Mouse (Mus musculus) forebrain, embryonic 16.5 days (tissue): ENCODE results near the gene Rnf111. TPM values are rescaled to one million over a fixed set of nuclear protein-coding genes. Genes with fewer than 3 reads are reported as not detected.

Experiments
- ATAC-seq: fragments of 200-750 bp; cut with Nextera tagmentation; 2 replicates; pipeline ENCODE4 v1.8.0; 2017; ENCODE audit warnings: mild to moderate bottlenecking, moderate library complexity
- H3K27ac ChIP-seq: fragments of 300-500 bp; sonication (generic); 2 replicates; pipeline ENCODE4 v1.5.1; 2014; ENCODE audit warnings: low read length, control low read depth
- H3K27me3 ChIP-seq: fragments of 300-500 bp; sonication (generic); replicated peaks from 2 replicates; pipeline ENCODE4 v1.6.1; 2014; ENCODE audit warnings: low read length; ENCODE audit not compliant: control insufficient read depth, insufficient read depth
- H3K36me3 ChIP-seq: fragments of 300-500 bp; sonication (generic); 2 replicates; pipeline ENCODE4 v1.6.1; 2014; ENCODE audit not compliant: control insufficient read depth, insufficient read depth
- H3K4me1 ChIP-seq: fragments of 300-500 bp; sonication (generic); replicated peaks from 2 replicates; pipeline ENCODE4 v1.6.1; 2014; ENCODE audit warnings: low read length; ENCODE audit not compliant: control insufficient read depth, insufficient read depth
- H3K4me2 ChIP-seq: fragments of 300-500 bp; sonication (generic); 2 replicates; pipeline ENCODE4 v1.6.1; 2014; ENCODE audit warnings: mild to moderate bottlenecking, low read length, control low read depth
- H3K4me3 ChIP-seq: fragments of 300-500 bp; sonication (generic); replicated peaks from 2 replicates; pipeline ENCODE4 v1.5.1; 2014; ENCODE audit warnings: mild to moderate bottlenecking, low read length, control low read depth
- H3K9ac ChIP-seq: fragments of 300-500 bp; sonication (generic); replicated peaks from 2 replicates; pipeline ENCODE4 v1.6.1; 2014; ENCODE audit warnings: low read depth, low read length, control low read depth
- H3K9me3 ChIP-seq: fragments of 300-500 bp; sonication (generic); 2 replicates; pipeline ENCODE4 v1.6.1; 2016; ENCODE audit warnings: low read length; ENCODE audit not compliant: control insufficient read depth
- WGBS: fragments of 180-500 bp; shearing (Covaris S2); extraction: QIAGEN DNeasy Blood & Tissue Kit; methylation state at CpG from one replicate; pipeline ENCODE4 v1.1.7; 2014; 5-methylcytosine and 5-hydroxymethylcytosine counted together
- microRNA-seq: library from miRNA; unstranded; fragments of <30 nt; microRNA quantifications from one replicate; pipeline ENCODE4, GENCODE M21; 2017
- polyA plus RNA-seq: library from polyadenylated mRNA; unstranded; fragments of >200 nt; fragmentation: Nextera tagmentation; extraction: Ambion mirVana; gene quantifications from 2 replicates; pipeline ENCODE4 v1.2.1, GENCODE M21; 2015

Rnf111 gene
- polyA plus RNA-seq, 1 experiment from 2014 or later = 37.3 TPM

GRCm38 (mm10) chr9:70379502-70380467 lies 123.7 kb downstream of the Rnf111 start:
- 87% methylated on average over 7 of the region's 7 CpGs for WGBS
- no peak overlapping the region for H3K4me3 ChIP-seq
- H3K9me3 ChIP-seq = no peaks in the 10 kb centered on the region
- no peaks in the 10 kb centered on the region for H3K4me1 ChIP-seq
- H3K9ac ChIP-seq = no peak overlapping the region
- H3K4me2 ChIP-seq = no peak overlapping the region
- no peaks in the 10 kb centered on the region for H3K27me3 ChIP-seq
- H3K27ac ChIP-seq = no peak overlapping the region
- no peaks in the 10 kb centered on the region for H3K36me3 ChIP-seq
- no peak for ATAC-seq

Small RNA genes lying within 50 kb of the gene (microRNA-seq; reads per million reads assigned to microRNA genes)
- 5.4 reads per million, percentile 22 among the genes with 10 or more reads in this experiment for gene Mir5626

Other genes with a start within 250 kb of the Rnf111 start
- 54.9 and 67.1 TPM in 2 replicates for gene Ccnb2, start 82.2 kb downstream of the Rnf111 start, polyA plus RNA-seq
- 68.5 and 73.6 TPM in 2 replicates for gene Sltm, start 39.0 kb upstream of the Rnf111 start, polyA plus RNA-seq
- 0.17 and 0.37 TPM in 2 replicates for gene Gm10642, start 152.5 kb upstream of the Rnf111 start, polyA plus RNA-seq
- gene Mindy2, start 153.4 kb upstream of the Rnf111 start, polyA plus RNA-seq = 13.6 and 14.7 TPM in 2 replicates
- gene Adam10, start 175.3 kb upstream of the Rnf111 start, polyA plus RNA-seq = 60.0 and 71.9 TPM in 2 replicates